Mouse (Mus musculus): ENCODE measurements around the gene Gm8764. TPM values are rescaled to one million over a fixed set of nuclear protein-coding genes. Genes with fewer than 3 reads are reported as not detected.

Gm8764 gene
- polyA plus RNA-seq (2012; ENCODE audit: low replicate concordance) = not detected in 2 replicates

GRCm38 (mm10) chr10:104159706-104160105 lies at the start of gene Gm8764:
Gene Gm8764 (plus strand): TSS chr10:104160006.

GRCm38 (mm10) chr10:104142687-104143086 lies 17.1 kb upstream of the Gm8764 start, which contains the start of gene Gm21293:
Gene Gm21293 (plus strand): TSS chr10:104142987.

GRCm38 (mm10) chr10:104151197-104151596 lies 8.6 kb upstream of the Gm8764 start, which contains the start of gene Gm6763:
Gene Gm6763 (plus strand): TSS chr10:104151497.

GRCm38 (mm10) chr10:104168215-104168614 lies 8.4 kb downstream of the Gm8764 start, which contains the start of gene Gm21304:
Gene Gm21304 (plus strand): TSS chr10:104168515.

GRCm38 (mm10) chr10:104176724-104177123 lies 16.9 kb downstream of the Gm8764 start, which contains the start of gene Gm21312:
Gene Gm21312 (plus strand): TSS chr10:104177024.

GRCm38 (mm10) chr10:104185233-104185632 lies 25.4 kb downstream of the Gm8764 start, which contains the start of gene Gm20765:
Gene Gm20765 (plus strand): TSS chr10:104185533.

GRCm38 (mm10) chr10:104193742-104194141 lies 33.9 kb downstream of the Gm8764 start, which contains the start of gene Gm4340:
Gene Gm4340 (plus strand): TSS chr10:104194042.

Other genes starting within 250 kb of the Gm8764 start
- not detected in 2 replicates for gene Gm21293, start 17.0 kb upstream of the Gm8764 start, polyA plus RNA-seq (2012; ENCODE audit: low replicate concordance)
- gene Gm6763, start 8.5 kb upstream of the Gm8764 start, polyA plus RNA-seq (2012; ENCODE audit: low replicate concordance) = not detected in 2 replicates
- not detected in 2 replicates for gene Gm21304, start 8.5 kb downstream of the Gm8764 start, polyA plus RNA-seq (2012; ENCODE audit: low replicate concordance)
- not detected in 2 replicates for gene Gm21312, start 17.0 kb downstream of the Gm8764 start, polyA plus RNA-seq (2012; ENCODE audit: low replicate concordance)
- not detected in 2 replicates for gene Gm20765, start 25.5 kb downstream of the Gm8764 start, polyA plus RNA-seq (2012; ENCODE audit: low replicate concordance)
- gene Gm4340, start 34.0 kb downstream of the Gm8764 start, polyA plus RNA-seq (2012; ENCODE audit: low replicate concordance) = not detected in 2 replicates